Mouse (Mus musculus) bone marrow macrophage, adult 2 months (primary cell): ENCODE measurements around the gene Rbms1.

ENCODE experiments used
- CTCF ChIP-seq: IDR thresholded peaks from 2 replicates; pipeline ENCODE4 v1.5.1; 2012; ENCODE audit warnings: low read depth, mild to moderate bottlenecking, low read length, moderate library complexity
- POLR2A ChIP-seq: IDR thresholded peaks from 2 replicates; pipeline ENCODE4 v1.6.1; 2012; ENCODE audit warnings: mild to moderate bottlenecking, low read depth, low read length, borderline replicate concordance

DNA sequence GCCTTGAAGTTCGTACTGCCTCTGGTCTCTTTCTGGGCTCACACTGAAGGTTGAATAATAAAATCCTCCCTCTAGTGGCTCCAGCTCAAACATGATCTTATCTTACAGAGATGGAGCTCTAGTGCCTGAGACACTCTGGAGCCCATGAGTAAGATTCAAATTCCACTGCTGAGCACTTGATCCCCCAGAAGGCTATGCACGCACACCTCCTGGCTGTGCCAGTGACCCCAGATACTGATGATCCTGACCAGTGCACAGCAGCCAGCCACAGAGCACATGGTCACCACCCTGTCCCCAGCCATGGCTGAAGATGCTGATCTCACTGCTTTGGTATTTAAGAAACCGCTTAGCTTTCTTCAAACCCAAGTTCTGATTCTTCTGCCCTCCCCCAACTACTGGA, 215.4 kb downstream of the Rbms1 start:
- TF ChIP-seq CTCF (no peak), POLR2A (no peak)
